Mouse (Mus musculus) bone marrow, adult 2 months (tissue): ENCODE results near the gene Nfia. TPM values are rescaled to one million over a fixed set of nuclear protein-coding genes. Genes with fewer than 3 reads are reported as not detected.

Experiments
- H3K27ac ChIP-seq: fragments of 200-500 bp; 2 replicates; pipeline ENCODE4 v1.5.1; 2012; ENCODE audit warnings: low read depth, mild to moderate bottlenecking, control low read depth, inconsistent platforms, low read length; ENCODE audit not compliant: control insufficient read depth, poor library complexity, insufficient read depth
- H3K4me1 ChIP-seq: fragments of 200-500 bp; 2 replicates; pipeline ENCODE4 v1.6.1; 2011; ENCODE audit warnings: low read length; ENCODE audit not compliant: control insufficient read depth, insufficient read depth
- H3K4me3 ChIP-seq: fragments of 200-500 bp; replicated peaks from 2 replicates; pipeline ENCODE3; 2011; ENCODE audit warnings: mild to moderate bottlenecking, low read depth, low read length, control low read depth; ENCODE audit not compliant: control insufficient read depth
- CTCF ChIP-seq: fragments of 200-500 bp; IDR thresholded peaks from 2 replicates; pipeline ENCODE4 v1.5.1; 2011; ENCODE audit warnings: low read length, control low read depth; ENCODE audit not compliant: control insufficient read depth, insufficient read depth
- POLR2A ChIP-seq: fragments of 200-500 bp; IDR thresholded peaks from 2 replicates; pipeline ENCODE4 v1.6.1; 2011; ENCODE audit warnings: low read depth, mild to moderate bottlenecking, control low read depth, low read length, borderline replicate concordance; ENCODE audit not compliant: control insufficient read depth
- WGBS: fragments of 180-500 bp; shearing (Covaris S2); methylation state at CpG from one replicate; pipeline ENCODE4 v1.1.7; 2018; 5-methylcytosine and 5-hydroxymethylcytosine counted together
- polyA plus RNA-seq: library from polyadenylated mRNA; stranded (reverse); fragments of >200 nt; gene quantifications from 2 replicates; pipeline ENCODE4 v1.2.4, GENCODE M21; 2011; ENCODE audit warnings: low replicate concordance; ENCODE audit not compliant: missing spikeins, insufficient read depth, insufficient read length

The Nfia gene
- polyA plus RNA-seq, 1 experiment = 5.8 TPM

- 68% methylated on average over 9 of the region's 9 CpGs for WGBS
- Histone ChIP-seq H3K4me3 (no peak overlapping the region), H3K27ac (no peak overlapping the region), H3K4me1 (peaks cover 2% of the 10 kb centered on the region)
- TF ChIP-seq CTCF (no peak), POLR2A (no peak)
Measured at GRCm38 (mm10) chr4:97871770-97872439, 99.4 kb downstream of the Nfia start.

GRCm38 (mm10) chr4:97874916-97875315, 102.4 kb downstream of the Nfia start:
- Histone ChIP-seq H3K27ac (no peak overlapping the region), H3K4me1 (peaks cover 2% of the 10 kb centered on the region), H3K4me3 (no peak overlapping the region)
- TF ChIP-seq CTCF (no peak), POLR2A (no peak)
- WGBS = 77% methylated on average over 3 of the region's 3 CpGs

GRCm38 (mm10) chr4:97875901-97876300, 103.4 kb downstream of the Nfia start:
- Histone ChIP-seq H3K27ac (no peak overlapping the region), H3K4me3 (no peak overlapping the region), H3K4me1 (peaks cover 2% of the 10 kb centered on the region)
- 44% methylated on average over 3 of the region's 3 CpGs for WGBS
- TF ChIP-seq CTCF = no peak
- TF ChIP-seq POLR2A = no peak

- no peaks in the 10 kb centered on the region for H3K4me1 ChIP-seq
- no peak overlapping the region for H3K4me3 ChIP-seq
- WGBS = 86% methylated on average over 7 of the region's 7 CpGs
- TF ChIP-seq POLR2A (no peak), CTCF (no peak)
- H3K27ac ChIP-seq = no peak overlapping the region
Measured at GRCm38 (mm10) chr4:97879696-97880095, 107.2 kb downstream of the Nfia start.

- TF ChIP-seq POLR2A (no peak), CTCF (no peak)
- WGBS = 93% methylated on average over 9 of the region's 9 CpGs
- Histone ChIP-seq H3K27ac (no peak overlapping the region), H3K4me3 (no peak overlapping the region), H3K4me1 (no peaks in the 10 kb centered on the region)
Measured at GRCm38 (mm10) chr4:97880120-97881055, 107.9 kb downstream of the Nfia start.

- H3K4me3 ChIP-seq = no peak overlapping the region
- no peaks in the 10 kb centered on the region for H3K4me1 ChIP-seq
- H3K27ac ChIP-seq = no peak overlapping the region
- no peak for TF ChIP-seq CTCF
- 79% methylated on average over 5 of the region's 5 CpGs for WGBS
Measured at GRCm38 (mm10) chr4:97885574-97885973, 113.0 kb downstream of the Nfia start.

GRCm38 (mm10) chr4:97886220-97886619, 113.7 kb downstream of the Nfia start:
- 95% methylated on average over 5 of the region's 5 CpGs for WGBS
- Histone ChIP-seq H3K4me1 (no peaks in the 10 kb centered on the region), H3K27ac (no peak overlapping the region), H3K4me3 (no peak overlapping the region)
- no peak for TF ChIP-seq CTCF
- TF ChIP-seq POLR2A = no peak

GRCm38 (mm10) chr4:97887228-97887627, 114.7 kb downstream of the Nfia start:
- Histone ChIP-seq H3K27ac (no peak overlapping the region), H3K4me1 (no peaks in the 10 kb centered on the region), H3K4me3 (no peak overlapping the region)
- no peak for TF ChIP-seq CTCF
- no peak for TF ChIP-seq POLR2A
- WGBS = 88% methylated on average over 1 of the region's 1 CpGs

GRCm38 (mm10) chr4:97891063-97891462, 118.5 kb downstream of the Nfia start:
- Histone ChIP-seq H3K4me1 (no peaks in the 10 kb centered on the region; the same call in 1 of the 2 replicates), H3K27ac (no peak overlapping the region), H3K4me3 (no peak overlapping the region)
- TF ChIP-seq POLR2A (no peak), CTCF (no peak)
- 23% methylated on average over 3 of the region's 3 CpGs for WGBS
